Comparison of ENCODE assay signal across 7 mouse cellular contexts in genomic region chr7:27673575-27674131, GRCm38 (mm10). TPM values are rescaled to one million over a fixed set of nuclear protein-coding genes. Genes with fewer than 3 reads are reported as not detected.
A peak's percentile ranks its signal among the peaks of the same experiment; 100 is the strongest.
DNase-seq lines count a peak whose midpoint lies in the region; ATAC-seq lines count a peak whose summit lies in the region.

No protein-coding gene starts in this region.

- peak overlapping the region; percentile 85 for H3K9ac ChIP-seq in heart, embryonic 15.5 days
- H3K9ac ChIP-seq in limb, embryonic 11.5 days (ENCODE audit: low read length): peak overlapping the region; percentile 79

- peak overlapping the region; percentile 94 for H3K4me3 ChIP-seq in heart, embryonic 15.5 days
- H3K4me3 ChIP-seq in limb, embryonic 11.5 days (ENCODE audit: low read depth, low read length): peak overlapping the region; percentile 89

- 1% methylated on average over 51 of the region's 52 CpGs for WGBS in heart, embryonic 15.5 days
- WGBS in limb, embryonic 11.5 days: under 1% methylated on average over 52 of the region's 52 CpGs

- peak overlapping the region; percentile 99 for H3K4me2 ChIP-seq in heart, embryonic 15.5 days
- H3K4me2 ChIP-seq in limb, embryonic 11.5 days (ENCODE audit: low read depth, severe bottlenecking): peak overlapping the region; percentile 100

- no peaks in the 10 kb centered on the region for H3K27me3 ChIP-seq in heart, embryonic 15.5 days
- H3K27me3 ChIP-seq in limb, embryonic 11.5 days (ENCODE audit: control insufficient read depth, insufficient read depth, low read length): no peaks in the 10 kb centered on the region

- DNase-seq in ovary, postnatal 36 days (ENCODE audit: low spot score): peak; percentile 24
- no peak for DNase-seq in ovary, adult 18-20 months (ENCODE audit: low spot score)
- peak; percentile 60 for DNase-seq in cerebellum, adult 8-10 months
- DNase-seq in limb, embryonic 11.5 days (ENCODE audit: low spot score): no peak
- DNase-seq in natural killer cell, adult 2 months (ENCODE audit: low spot score in 2 of 2): peak; percentile 33 to 39
- no peak for DNase-seq in urinary bladder, postnatal 14 days (ENCODE audit: low spot score)

- ATAC-seq in heart, embryonic 15.5 days (replicated peaks; ENCODE audit: insufficient number of reproducible peaks, insufficient read depth, low FRiP score, low read depth): 0 out of 2 replicates have a peak, but pooled peaks have one; percentile 25
- ATAC-seq in limb, embryonic 11.5 days (ENCODE audit: insufficient number of reproducible peaks, low FRiP score, low TSS enrichment, low read depth): 0 out of 2 replicates have a peak, but pooled peaks have one; percentile 11

- no peak overlapping the region for H3K27ac ChIP-seq in heart, embryonic 15.5 days
- H3K27ac ChIP-seq in limb, embryonic 11.5 days (replicated peaks; ENCODE audit: low read depth, low read length): no peak overlapping the region

- H3K4me1 ChIP-seq in heart, embryonic 15.5 days (replicated peaks): peaks cover 22% of the 10 kb centered on the region
- H3K4me1 ChIP-seq in limb, embryonic 11.5 days (ENCODE audit: control insufficient read depth, insufficient read depth, low read length): peaks cover 6% of the 10 kb centered on the region; the same call in 1 of the 2 replicates

- H3K9me3 ChIP-seq in heart, embryonic 15.5 days (replicated peaks): no peaks in the 10 kb centered on the region
- H3K9me3 ChIP-seq in limb, embryonic 11.5 days (ENCODE audit: control insufficient read depth, low read length): no peaks in the 10 kb centered on the region

- no peaks in the 10 kb centered on the region for H3K36me3 ChIP-seq in heart, embryonic 15.5 days
- no peaks in the 10 kb centered on the region; the same call in 1 of the 2 replicates for H3K36me3 ChIP-seq in limb, embryonic 11.5 days (ENCODE audit: control insufficient read depth, insufficient read depth, low read length)

RNA-seq across cellular contexts. Expression of gene Map3k10, which starts 0.7 kb away (rescaled TPM):
- polyA plus RNA-seq in heart, embryonic 15.5 days (2015; fragmentation: Nextera tagmentation; extraction: Ambion mirVana): 3.7 and 4.5 TPM in 2 replicates
- 6.8 and 8.6 TPM in 2 replicates for polyA plus RNA-seq in limb, embryonic 11.5 days (2014; fragmentation: Nextera tagmentation; extraction: Ambion mirVana)

RNA-seq across cellular contexts. Expression of gene Zfp607b, which starts 15.5 kb away (rescaled TPM):
- polyA plus RNA-seq in heart, embryonic 15.5 days (2015; fragmentation: Nextera tagmentation; extraction: Ambion mirVana): 2.0 and 2.9 TPM in 2 replicates
- polyA plus RNA-seq in limb, embryonic 11.5 days (2014; fragmentation: Nextera tagmentation; extraction: Ambion mirVana): 2.8 and 3.1 TPM in 2 replicates

RNA-seq across cellular contexts. Expression of gene Ttc9b, which starts 19.9 kb away (rescaled TPM):
- polyA plus RNA-seq in heart, embryonic 15.5 days (2015; fragmentation: Nextera tagmentation; extraction: Ambion mirVana): 0.58 TPM in 1 of 2 replicates, not detected in the other
- 0.15 and 0.34 TPM in 2 replicates for polyA plus RNA-seq in limb, embryonic 11.5 days (2014; fragmentation: Nextera tagmentation; extraction: Ambion mirVana)

RNA-seq across cellular contexts. Expression of gene Zfp60, which starts 57.5 kb away (rescaled TPM):
- 15.4 and 21.9 TPM in 2 replicates for polyA plus RNA-seq in heart, embryonic 15.5 days (2015; fragmentation: Nextera tagmentation; extraction: Ambion mirVana)
- 45.6 and 49.9 TPM in 2 replicates for polyA plus RNA-seq in limb, embryonic 11.5 days (2014; fragmentation: Nextera tagmentation; extraction: Ambion mirVana)

Comparison
In these comparisons a context has a peak if more than half of its experiments do, and no peak if none do; other contexts are left out.
1. DNase-seq: peak in ovary, postnatal 36 days (single experiment), cerebellum, adult 8-10 months (single experiment) and natural killer cell, adult 2 months (2 of 2); none in ovary, adult 18-20 months (single experiment), limb, embryonic 11.5 days (single experiment) and urinary bladder, postnatal 14 days (single experiment).